Mouse (Mus musculus) limb, embryonic 10.5 days (tissue): Measurements from ENCODE around the gene Tlr6. TPM values are rescaled to one million over a fixed set of nuclear protein-coding genes. Genes with fewer than 3 reads are reported as not detected.

Experiments
- DNase-seq: peaks from one replicate; pipeline ENCODE4 v3.0.0-alpha.2; 2017; ENCODE audit warnings: low spot score
- H3K27ac ChIP-seq: fragments of 300-500 bp; sonication (generic); 2 replicates; pipeline ENCODE4 v1.5.1; 2016; ENCODE audit warnings: mild to moderate bottlenecking
- H3K27me3 ChIP-seq: fragments of 300-500 bp; sonication (generic); 2 replicates; pipeline ENCODE4 v1.6.1; 2016; ENCODE audit warnings: low read depth, mild to moderate bottlenecking; ENCODE audit not compliant: poor library complexity, severe bottlenecking
- H3K36me3 ChIP-seq: fragments of 300-500 bp; sonication (generic); 2 replicates; pipeline ENCODE4 v1.6.1; 2016; ENCODE audit warnings: mild to moderate bottlenecking, moderate library complexity
- H3K4me1 ChIP-seq: fragments of 300-500 bp; sonication (generic); 2 replicates; pipeline ENCODE4 v1.6.1; 2016
- H3K4me3 ChIP-seq: fragments of 300-500 bp; sonication (generic); 2 replicates; pipeline ENCODE4 v1.5.1; 2016; ENCODE audit warnings: mild to moderate bottlenecking, moderate library complexity
- H3K9me3 ChIP-seq: fragments of 300-500 bp; sonication (generic); replicated peaks from 2 replicates; pipeline ENCODE4 v1.6.1; 2016; ENCODE audit warnings: mild to moderate bottlenecking
- WGBS: fragments of 180-500 bp; shearing (Covaris S2); methylation state at CpG from one replicate; pipeline ENCODE4 v1.1.7; 2016; 5-methylcytosine and 5-hydroxymethylcytosine counted together
- polyA plus RNA-seq: library from polyadenylated mRNA; unstranded; fragments of >200 nt; fragmentation: Nextera tagmentation; extraction: Ambion mirVana; gene quantifications from 2 replicates; pipeline ENCODE4 v1.2.1, GENCODE M21; 2016

The Tlr6 gene
- polyA plus RNA-seq: 0.18 and 0.25 TPM in 2 replicates

DNA sequence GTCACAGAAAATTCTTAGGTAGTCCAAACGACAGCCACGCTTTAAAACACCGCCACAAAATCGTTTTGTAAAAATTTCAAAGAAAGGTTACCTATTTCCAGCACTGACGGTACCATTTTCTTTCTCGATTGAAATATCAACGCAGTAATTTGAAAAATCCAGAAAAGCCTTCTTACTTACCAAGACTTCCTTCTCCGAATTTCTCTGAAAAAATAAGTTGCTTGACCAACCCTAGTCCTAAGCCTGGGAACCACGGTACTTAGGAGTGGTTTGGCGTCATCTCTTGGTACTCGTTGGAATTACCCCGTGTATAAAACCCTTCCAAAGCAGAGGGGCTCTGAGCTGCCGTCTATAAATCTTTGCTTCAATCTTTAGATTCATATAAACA lies at the start of gene Tlr6:
Gene Tlr6, minus strand, starts transcription at position 255 of the 388 bp plus-strand sequence.
- Histone ChIP-seq H3K9me3 (no peaks in the 10 kb centered on the region), H3K4me1 (no peaks in the 10 kb centered on the region), H3K27ac (no peak within 1 kb of the TSS), H3K27me3 (no peaks in the 10 kb centered on the region), H3K36me3 (no peaks in the 10 kb centered on the region), H3K4me3 (no peak within 1 kb of the TSS)
- no peak for DNase-seq
- 86% methylated on average over 13 of the region's 13 CpGs for WGBS

GRCm38 (mm10) chr5:65006011-65006491 lies 46.2 kb upstream of the Tlr6 start:
- DNase-seq: no peak
- Histone ChIP-seq H3K27me3 (no peaks in the 10 kb centered on the region), H3K27ac (0 out of 2 replicates have a peak overlapping the region, but pooled peaks have one; percentile 1), H3K9me3 (peaks cover 4% of the 10 kb centered on the region; the same call in 1 of the 2 replicates), H3K36me3 (peaks cover 24% of the 10 kb centered on the region), H3K4me3 (no peak overlapping the region), H3K4me1 (peaks cover 39% of the 10 kb centered on the region)
- 27% methylated on average over 4 of the region's 4 CpGs for WGBS

DNA sequence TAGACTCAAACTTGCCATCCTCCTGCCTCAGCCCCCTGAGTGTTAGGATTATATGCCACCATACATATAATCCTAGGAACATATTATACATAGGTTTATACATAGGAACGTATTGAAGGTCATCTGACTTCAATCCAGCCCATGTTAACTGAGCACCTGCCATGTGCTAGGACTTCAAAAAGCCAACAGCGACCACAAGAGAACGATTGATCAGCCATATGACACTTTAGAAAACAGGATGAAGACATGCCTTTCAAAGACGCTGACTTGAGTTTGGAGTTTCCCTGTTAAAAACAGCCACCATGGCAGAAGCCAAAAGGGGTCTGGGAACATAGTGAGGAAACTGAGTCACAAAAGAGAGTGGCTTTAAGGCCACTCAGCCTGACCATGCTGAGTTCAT lies 45.4 kb upstream of the Tlr6 start:
- peaks cover 16% of the 10 kb centered on the region for H3K36me3 ChIP-seq
- WGBS: 89% methylated on average over 4 of the region's 4 CpGs
- no peak for DNase-seq
- no peak overlapping the region for H3K4me3 ChIP-seq
- H3K27me3 ChIP-seq: no peaks in the 10 kb centered on the region
- peaks cover 4% of the 10 kb centered on the region; the same call in 1 of the 2 replicates for H3K9me3 ChIP-seq
- H3K27ac ChIP-seq: no peak overlapping the region
- peaks cover 39% of the 10 kb centered on the region for H3K4me1 ChIP-seq

GRCm38 (mm10) chr5:65003946-65004535 lies 44.1 kb upstream of the Tlr6 start:
- no peaks in the 10 kb centered on the region for H3K9me3 ChIP-seq
- H3K36me3 ChIP-seq: peaks cover 4% of the 10 kb centered on the region
- DNase-seq: no peak
- WGBS: 18% methylated on average over 7 of the region's 7 CpGs
- H3K27me3 ChIP-seq: no peaks in the 10 kb centered on the region
- no peak overlapping the region for H3K4me3 ChIP-seq
- H3K4me1 ChIP-seq: peaks cover 39% of the 10 kb centered on the region
- peak overlapping the region; percentile 53; the same call in 1 of the 2 replicates for H3K27ac ChIP-seq

DNA sequence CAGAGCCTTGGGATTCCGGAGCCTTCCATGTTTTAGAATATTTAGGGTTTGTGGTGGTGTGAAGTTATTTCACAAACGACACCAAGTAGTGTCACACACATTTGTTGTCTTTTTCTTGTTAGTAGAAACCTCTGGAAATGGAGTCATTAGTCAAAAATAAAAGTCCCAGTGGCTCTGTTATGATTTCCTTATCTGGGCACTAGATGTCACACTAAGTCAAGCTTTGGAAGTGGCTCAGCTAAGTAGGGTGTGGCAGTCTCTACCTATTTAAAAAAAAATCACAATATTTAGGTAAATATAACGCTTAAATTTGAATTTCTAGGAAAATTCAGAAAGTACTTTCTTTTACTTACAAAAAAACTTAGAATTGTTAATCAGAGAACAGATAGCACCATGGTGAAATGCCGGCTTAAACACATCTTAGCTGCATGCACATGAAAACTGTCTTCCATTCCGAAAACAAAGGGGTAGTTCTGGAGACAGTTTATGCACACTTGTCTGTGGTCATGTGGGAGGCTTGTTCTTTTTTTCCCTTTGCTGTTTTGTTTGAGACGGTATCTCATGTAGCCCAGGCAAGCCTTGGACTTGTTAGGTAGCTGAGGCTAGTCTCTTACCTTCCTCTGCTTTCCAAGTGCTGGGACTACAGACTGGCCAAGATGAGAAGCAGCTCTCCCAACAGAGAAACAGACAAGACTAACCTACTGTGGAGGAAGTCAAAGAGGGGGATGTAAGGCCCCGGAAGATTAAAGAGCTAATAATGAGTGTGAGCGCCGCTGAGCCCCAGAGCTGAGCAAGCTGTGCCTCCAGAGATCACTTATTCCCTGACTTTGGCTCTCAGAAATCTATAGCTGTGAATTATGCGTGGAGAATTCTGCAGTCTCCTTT lies 43.3 kb upstream of the Tlr6 start:
- Histone ChIP-seq H3K27me3 (no peaks in the 10 kb centered on the region), H3K9me3 (no peaks in the 10 kb centered on the region), H3K4me3 (no peak overlapping the region), H3K36me3 (peaks cover 2% of the 10 kb centered on the region; the same call in 1 of the 2 replicates), H3K4me1 (peaks cover 39% of the 10 kb centered on the region), H3K27ac (peak overlapping the region; percentile 69; the same call in 1 of the 2 replicates)
- no peak for DNase-seq
- WGBS: 40% methylated on average over 10 of the region's 10 CpGs

- Histone ChIP-seq H3K9me3 (no peaks in the 10 kb centered on the region), H3K4me1 (no peaks in the 10 kb centered on the region), H3K27me3 (no peaks in the 10 kb centered on the region), H3K4me3 (no peak overlapping the region), H3K36me3 (peaks cover 26% of the 10 kb centered on the region), H3K27ac (no peak overlapping the region)
- DNase-seq: no peak
- WGBS: 95% methylated on average over 2 of the region's 2 CpGs
Observed at GRCm38 (mm10) chr5:64995408-64995807, 35.5 kb upstream of the Tlr6 start.

DNA sequence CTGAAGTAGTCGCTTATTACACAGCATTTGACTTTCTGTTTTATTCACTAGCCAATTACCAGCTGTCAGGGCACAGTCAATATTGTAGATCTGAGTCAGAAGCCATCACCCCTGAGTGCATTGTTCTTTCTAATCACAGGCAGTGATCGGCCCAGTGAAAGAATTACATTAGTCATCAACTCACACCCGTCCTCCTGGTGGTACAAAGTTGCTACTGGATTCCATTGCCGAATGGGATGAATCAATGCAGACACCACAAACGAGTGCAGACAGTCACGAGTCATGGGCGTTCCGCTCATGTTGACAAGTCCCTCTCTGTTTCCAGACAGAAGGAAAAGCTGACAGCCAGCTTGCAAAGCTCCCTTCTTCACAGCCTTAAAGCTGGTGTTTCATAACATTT lies 32.6 kb upstream of the Tlr6 start:
- H3K27me3 ChIP-seq: no peaks in the 10 kb centered on the region
- 81% methylated on average over 8 of the region's 8 CpGs for WGBS
- no peak for DNase-seq
- H3K27ac ChIP-seq: no peak overlapping the region
- no peaks in the 10 kb centered on the region for H3K4me1 ChIP-seq
- H3K9me3 ChIP-seq: no peaks in the 10 kb centered on the region
- H3K36me3 ChIP-seq: peaks cover 19% of the 10 kb centered on the region
- H3K4me3 ChIP-seq: no peak overlapping the region

- no peak overlapping the region for H3K27ac ChIP-seq
- no peak overlapping the region for H3K4me3 ChIP-seq
- H3K36me3 ChIP-seq: peaks cover under 1% of the 10 kb centered on the region; the same call in 1 of the 2 replicates
- no peaks in the 10 kb centered on the region for H3K4me1 ChIP-seq
- 93% methylated on average over 1 of the region's 1 CpGs for WGBS
- H3K27me3 ChIP-seq: no peaks in the 10 kb centered on the region
- H3K9me3 ChIP-seq: no peaks in the 10 kb centered on the region
- DNase-seq: no peak
Observed at GRCm38 (mm10) chr5:64989940-64990339, 30.0 kb upstream of the Tlr6 start.

DNA sequence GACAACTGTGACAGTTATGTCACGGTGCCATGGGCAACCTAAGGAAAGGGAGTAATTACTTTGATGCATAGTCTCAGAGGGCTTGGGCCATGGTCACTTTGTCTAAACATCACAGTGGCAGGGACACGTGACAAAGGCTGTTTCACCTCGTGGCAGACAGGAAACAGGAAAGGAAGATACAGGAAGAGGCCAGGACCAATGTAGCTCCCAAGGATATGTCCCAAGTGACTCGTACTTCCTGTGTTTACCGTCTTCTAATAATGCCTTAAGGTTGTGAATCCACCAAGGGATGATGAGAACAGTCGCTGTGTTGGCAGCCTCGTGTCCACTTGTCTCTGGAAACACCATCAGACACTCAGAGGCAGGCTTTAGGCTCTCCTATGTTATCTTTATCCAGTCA lies 26.1 kb upstream of the Tlr6 start:
- H3K27ac ChIP-seq: no peak overlapping the region
- 79% methylated on average over 7 of the region's 7 CpGs for WGBS
- no peak for DNase-seq
- H3K36me3 ChIP-seq: peaks cover 14% of the 10 kb centered on the region
- H3K27me3 ChIP-seq: no peaks in the 10 kb centered on the region
- H3K4me1 ChIP-seq: no peaks in the 10 kb centered on the region
- no peak overlapping the region for H3K4me3 ChIP-seq
- no peaks in the 10 kb centered on the region for H3K9me3 ChIP-seq

DNA sequence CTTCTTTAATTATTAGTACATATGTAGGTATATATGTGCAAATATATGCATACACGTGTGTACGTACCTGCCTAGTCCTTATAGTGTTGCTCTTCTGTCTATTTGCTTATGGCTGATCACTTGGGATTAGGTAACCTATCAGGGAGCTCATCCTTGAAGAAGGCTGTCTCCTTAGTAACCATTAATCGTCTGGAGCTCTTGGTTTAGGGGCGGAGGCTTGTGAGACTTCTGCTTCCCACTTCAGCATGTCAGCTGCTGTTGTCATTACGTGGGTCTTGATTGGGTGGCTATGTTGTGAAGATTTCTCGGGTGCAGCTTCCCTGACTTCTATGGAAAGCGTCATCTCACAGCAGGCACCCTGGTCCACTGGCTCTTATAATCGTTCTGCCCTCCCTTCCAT lies 17.2 kb upstream of the Tlr6 start:
- Histone ChIP-seq H3K27ac (no peak overlapping the region), H3K27me3 (0 out of 2 replicates have a peak, but pooled peaks cover 6% of the 10 kb centered on the region), H3K9me3 (no peaks in the 10 kb centered on the region), H3K4me3 (no peak overlapping the region), H3K4me1 (no peaks in the 10 kb centered on the region), H3K36me3 (peaks cover 7% of the 10 kb centered on the region)
- DNase-seq: no peak
- 79% methylated on average over 8 of the region's 8 CpGs for WGBS

GRCm38 (mm10) chr5:64975121-64975520 lies 15.2 kb upstream of the Tlr6 start:
- H3K27me3 ChIP-seq: peaks cover 6% of the 10 kb centered on the region; the same call in 1 of the 2 replicates
- no peak for DNase-seq
- H3K36me3 ChIP-seq: peaks cover 7% of the 10 kb centered on the region; the same call in 1 of the 2 replicates
- no peaks in the 10 kb centered on the region for H3K9me3 ChIP-seq
- WGBS: 63% methylated on average over 5 of the region's 5 CpGs
- H3K4me3 ChIP-seq: no peak overlapping the region
- no peak overlapping the region for H3K27ac ChIP-seq
- peaks cover 8% of the 10 kb centered on the region; the same call in 1 of the 2 replicates for H3K4me1 ChIP-seq

DNA sequence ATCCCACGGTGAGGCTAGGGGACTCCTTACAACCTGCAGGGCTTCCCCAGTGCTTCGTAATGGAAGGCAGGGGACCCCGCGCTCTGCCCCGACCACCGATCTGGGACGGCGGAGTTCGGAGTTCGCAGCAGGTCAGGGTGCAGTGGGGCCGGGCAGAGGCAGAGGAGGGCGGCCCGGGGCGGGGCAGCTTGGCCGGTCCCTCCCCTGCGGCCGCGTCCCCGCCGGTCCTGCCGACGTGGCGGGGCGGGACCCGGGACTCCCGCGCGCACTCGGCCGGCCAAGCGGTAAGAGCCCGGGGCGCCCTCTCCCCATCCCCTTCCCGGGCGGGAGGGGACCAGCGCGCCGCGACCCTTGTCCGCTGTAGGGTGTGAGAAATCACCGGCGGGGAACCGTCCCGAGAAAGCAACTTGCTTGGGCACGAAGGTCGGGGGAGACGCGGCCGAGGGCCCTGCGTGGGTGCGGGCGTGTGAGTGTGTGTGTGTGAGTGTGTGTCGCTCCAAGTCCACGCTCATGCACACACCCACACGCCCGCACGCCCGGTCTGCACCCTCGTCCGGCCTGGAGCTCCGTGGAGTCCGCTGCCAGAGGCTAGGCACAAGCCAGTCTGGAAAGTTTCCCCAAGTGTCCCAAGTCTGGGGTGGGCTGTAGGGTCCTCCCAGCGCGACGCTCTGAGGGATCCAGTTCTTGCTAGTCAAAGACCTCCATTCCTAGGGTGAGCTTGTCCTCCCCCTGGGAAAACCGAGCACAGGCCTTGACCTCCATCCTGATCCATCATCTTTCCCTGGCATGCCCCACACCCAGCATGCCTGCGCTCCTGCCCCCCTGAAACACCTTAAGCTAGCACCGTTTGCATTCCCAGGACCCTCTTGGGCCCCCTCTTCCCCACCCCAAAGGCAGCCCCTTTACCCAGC lies 10.2 kb upstream of the Tlr6 start, which contains the start of gene Fam114a1:
Gene Fam114a1, plus strand, starts transcription at position 211 of the 911 bp plus-strand sequence.
- H3K27ac ChIP-seq: peak within 1 kb of the TSS; percentile 89
- WGBS: under 1% methylated on average over 68 of the region's 68 CpGs
- peak; percentile 83 for DNase-seq
- no peaks in the 10 kb centered on the region for H3K9me3 ChIP-seq
- peaks cover 20% of the 10 kb centered on the region for H3K4me1 ChIP-seq
- H3K36me3 ChIP-seq: no peaks in the 10 kb centered on the region
- H3K4me3 ChIP-seq: peak within 1 kb of the TSS; percentile 80
- peaks cover 6% of the 10 kb centered on the region; the same call in 1 of the 2 replicates for H3K27me3 ChIP-seq
